Mouse (Mus musculus) granulocyte monocyte progenitor cell, adult 5-6 weeks (primary cell): ENCODE measurements around the gene Rapgef5. TPM values are rescaled to one million over a fixed set of nuclear protein-coding genes. Genes with fewer than 3 reads are reported as not detected.

Source experiments
- ATAC-seq: replicated peaks from 2 replicates; pipeline ENCODE4 v1.8.0; 2016; ENCODE audit warnings: mild to moderate bottlenecking, moderate TSS enrichment, inconsistent platforms; ENCODE audit not compliant: poor library complexity, severe bottlenecking
- total RNA-seq, 2 experiments: library from RNA; stranded (forward) in 1 of 2; stranded (reverse) in 1 of 2; fragments of 200-712, 200-1000 nt in 1 of 2; fragments of >200 nt in 1 of 2; fragmentation: Nextera tagmentation in 1 of 2; gene quantifications; 2 replicates each; pipeline ENCODE4 v1.2.3; 2014 to 2017

Gene Rapgef5
- total RNA-seq, 2 experiments from 2014 or later = 4.7 to 7.5 TPM

GRCm38 (mm10) chr12:117663637-117664036, 147.4 kb downstream of the Rapgef5 start:
- ATAC-seq = no peak

DNA sequence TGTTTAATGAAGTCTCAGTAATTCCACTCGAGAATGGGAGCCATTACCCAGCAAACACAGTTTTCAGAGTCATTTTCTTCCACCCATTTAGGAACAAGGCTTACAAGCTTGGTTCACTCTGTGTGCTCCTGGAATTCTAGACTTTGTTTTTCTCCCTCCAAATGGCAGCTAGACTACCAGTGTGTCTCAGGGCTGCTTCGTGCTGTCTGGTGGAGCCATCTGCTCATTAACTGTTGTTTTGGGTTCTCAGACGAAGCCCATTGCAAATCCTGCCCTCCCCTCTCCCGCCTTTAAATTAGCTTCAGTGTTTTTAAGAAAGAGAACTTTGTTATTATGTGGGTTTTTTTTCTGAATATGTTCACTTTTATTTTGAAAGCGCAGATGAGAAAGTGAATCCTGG, 148.4 kb downstream of the Rapgef5 start:
- no peak for ATAC-seq

DNA sequence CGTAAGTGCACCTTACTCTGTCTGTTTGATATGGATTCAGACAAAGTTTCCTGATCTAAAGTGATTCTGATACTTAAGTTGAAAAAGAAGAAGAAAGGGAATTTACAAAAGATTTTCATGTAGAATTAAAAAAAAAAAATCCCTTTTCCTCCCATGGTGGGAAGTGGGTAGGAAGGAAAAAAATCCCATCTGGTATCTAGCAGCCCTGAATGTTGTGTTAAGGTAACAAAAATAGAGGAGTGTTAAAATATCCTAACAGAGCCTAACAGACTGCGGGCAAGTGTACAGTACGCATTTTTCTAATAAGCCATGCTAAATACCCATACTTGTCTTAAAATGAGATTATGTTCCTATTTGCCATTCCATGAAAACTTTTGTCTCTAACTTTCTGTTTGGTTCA, 150.1 kb downstream of the Rapgef5 start:
- no peak for ATAC-seq

GRCm38 (mm10) chr12:117669610-117670400, 153.5 kb downstream of the Rapgef5 start:
- no peak for ATAC-seq

DNA sequence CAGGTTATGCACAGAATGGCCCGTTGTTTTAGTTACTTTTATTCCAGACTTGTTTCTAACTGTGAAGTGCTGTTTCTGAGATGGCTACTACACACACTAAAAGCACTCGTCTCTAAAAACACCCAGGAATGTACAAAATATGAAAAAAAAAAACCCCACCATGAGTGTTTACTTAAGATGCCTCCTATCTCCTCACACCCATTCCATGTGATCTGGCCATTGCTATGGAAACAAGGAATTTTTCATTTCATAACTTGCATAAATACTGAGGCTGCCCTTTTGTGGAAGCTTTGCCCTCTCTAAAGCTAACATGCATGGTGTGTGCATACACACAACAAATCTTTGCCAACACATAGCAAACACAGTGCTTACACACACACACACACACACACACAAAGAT, 156.9 kb downstream of the Rapgef5 start:
- no peak for ATAC-seq

- ATAC-seq = no peak
Measured at GRCm38 (mm10) chr12:117674511-117674910, 158.2 kb downstream of the Rapgef5 start.

DNA sequence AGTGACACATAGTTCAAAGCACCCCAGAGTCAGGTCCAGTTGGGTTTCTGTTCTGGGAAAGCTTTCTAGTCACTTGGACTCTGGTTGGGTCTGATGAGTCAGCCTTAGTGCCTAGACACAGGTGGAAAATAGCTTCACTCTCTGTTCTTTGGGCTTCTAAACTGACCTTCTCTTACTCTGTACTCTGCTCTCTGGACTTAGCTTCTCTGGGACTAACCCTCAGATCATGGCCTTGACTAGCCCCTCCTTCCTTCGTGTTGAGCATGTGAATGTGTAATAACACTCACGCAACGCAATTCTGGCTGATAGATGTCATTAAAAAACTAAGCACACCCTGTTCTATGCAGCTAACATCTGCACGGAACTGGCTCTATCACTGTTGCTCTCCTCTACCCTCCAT, 160.0 kb downstream of the Rapgef5 start:
- no peak for ATAC-seq

DNA sequence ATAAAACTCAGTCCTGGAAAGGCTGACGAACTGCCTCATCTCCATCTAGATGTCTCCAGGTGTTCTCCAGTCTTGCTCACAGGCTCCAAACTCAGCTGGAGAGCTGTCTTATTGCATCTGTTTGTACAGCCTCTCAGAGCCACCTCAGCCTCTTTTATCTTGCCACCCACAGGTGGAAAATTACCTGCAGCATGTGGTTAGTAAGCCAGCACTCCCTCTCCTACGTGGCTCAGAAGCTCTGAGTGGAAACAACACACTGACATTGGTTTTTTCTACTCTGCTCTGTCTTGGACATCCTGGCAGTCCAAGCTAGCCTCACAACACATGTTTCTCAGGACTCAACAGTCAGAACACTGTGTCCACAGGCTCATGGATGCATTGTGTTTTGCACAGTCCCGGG, 162.6 kb downstream of the Rapgef5 start:
- ATAC-seq = no peak

- ATAC-seq = peak; percentile 20; the same call in 1 of the 2 replicates
Measured at GRCm38 (mm10) chr12:117679795-117680194, 163.5 kb downstream of the Rapgef5 start.

DNA sequence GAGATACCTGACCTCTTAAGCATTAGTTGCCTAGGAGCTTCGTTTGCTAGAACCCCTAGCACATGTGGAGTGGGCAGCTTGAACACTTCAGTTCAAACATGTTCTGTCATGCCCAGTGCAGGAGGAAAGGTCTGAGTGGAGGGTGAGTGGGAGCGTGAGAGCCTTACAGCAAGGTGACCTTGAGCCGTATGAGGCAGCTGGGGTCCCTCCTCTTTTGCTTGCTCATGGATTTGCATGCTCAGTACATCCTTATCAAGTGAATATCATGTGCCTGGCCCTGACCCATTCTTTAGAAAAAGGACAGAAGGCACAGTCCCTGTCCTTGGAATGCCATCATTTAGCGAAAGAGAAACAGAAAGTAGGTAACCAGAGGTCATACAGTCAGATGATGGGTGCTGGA, 165.0 kb downstream of the Rapgef5 start:
- no peak for ATAC-seq

- ATAC-seq = no peak
Measured at GRCm38 (mm10) chr12:117683377-117683776, 167.1 kb downstream of the Rapgef5 start.

- ATAC-seq = no peak
Measured at GRCm38 (mm10) chr12:117683984-117684383, 167.7 kb downstream of the Rapgef5 start.

DNA sequence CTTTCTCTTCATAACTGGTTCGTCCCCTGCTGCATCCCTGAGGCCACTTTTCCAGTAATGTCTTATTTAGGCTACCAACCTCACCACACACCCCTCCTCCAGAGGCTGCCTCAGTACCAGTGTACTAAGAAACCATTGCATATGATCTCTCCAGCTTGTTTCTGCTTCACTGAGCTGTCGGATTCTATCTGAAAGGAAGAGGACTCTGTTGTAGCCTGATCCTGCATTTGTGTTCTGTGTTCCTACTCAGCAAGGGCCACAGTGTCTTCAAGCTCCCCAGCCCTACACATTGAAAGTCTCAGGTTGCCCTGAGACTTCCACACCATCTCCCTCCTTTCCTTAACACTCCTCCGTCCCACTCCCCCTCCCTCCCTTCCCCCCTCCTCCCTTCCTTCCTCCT, 168.5 kb downstream of the Rapgef5 start:
- ATAC-seq = no peak

DNA sequence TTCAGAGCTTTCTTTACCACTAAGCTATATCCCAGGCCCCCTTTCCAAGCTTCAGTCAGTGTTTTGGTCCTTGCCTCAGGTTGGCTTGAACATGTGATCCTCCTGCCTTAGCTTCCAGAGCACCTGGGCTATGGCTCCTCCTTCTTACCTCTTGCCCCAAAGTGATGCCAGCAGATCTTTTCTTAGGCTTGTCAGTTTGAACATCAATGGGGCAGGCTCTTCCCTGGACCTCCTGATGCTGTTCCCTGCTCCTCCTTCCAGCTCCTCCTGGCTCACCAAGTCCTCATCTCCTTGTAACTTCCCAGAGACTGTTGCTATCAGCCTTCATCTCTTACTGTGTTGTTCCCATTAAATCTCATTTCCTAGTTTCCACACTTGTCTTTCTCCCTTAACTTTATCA, 169.1 kb downstream of the Rapgef5 start:
- ATAC-seq = no peak

- no peak for ATAC-seq
Measured at GRCm38 (mm10) chr12:117686732-117687131, 170.5 kb downstream of the Rapgef5 start.

DNA sequence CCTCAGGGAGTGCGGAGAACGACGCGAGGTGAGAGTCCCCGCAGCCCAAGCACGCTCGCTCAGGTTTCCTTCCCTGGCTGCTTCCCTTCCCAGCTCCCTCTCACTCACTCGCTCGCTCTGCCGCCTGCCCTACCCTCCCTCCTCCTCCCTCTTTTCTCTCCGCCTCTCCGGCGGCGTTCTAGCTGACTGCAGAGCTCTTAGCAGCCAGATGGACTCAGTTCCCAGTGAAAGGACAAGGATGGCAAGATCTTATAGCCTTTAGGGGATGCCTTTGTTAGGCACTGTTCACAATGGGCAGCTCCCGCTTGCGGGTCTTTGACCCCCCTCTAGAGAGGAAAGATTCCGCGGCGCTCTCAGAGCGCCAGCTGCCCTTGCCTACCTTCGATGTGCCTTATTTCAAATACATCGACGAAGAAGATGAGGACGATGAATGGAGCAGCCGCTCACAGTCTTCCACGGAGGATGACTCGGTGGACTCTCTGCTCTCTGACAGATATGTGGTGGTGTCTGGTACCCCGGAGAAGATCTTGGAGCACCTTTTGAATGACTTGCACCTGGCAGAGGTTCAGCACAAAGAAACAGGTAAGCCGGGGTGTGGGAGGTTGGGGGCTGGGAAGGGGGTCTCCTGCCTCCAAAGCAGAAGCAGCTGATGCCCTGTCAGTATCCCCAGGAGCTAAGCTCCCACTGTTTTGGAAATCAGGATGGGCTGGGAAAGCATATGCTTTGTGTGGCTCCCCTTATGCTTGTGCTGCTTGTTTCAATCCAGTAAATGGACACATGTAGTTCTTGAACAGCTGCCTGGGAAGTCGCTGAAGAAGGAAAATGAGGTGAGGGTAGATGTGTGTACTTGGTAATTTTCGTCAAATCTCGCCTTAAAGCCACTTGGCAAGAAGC, 172.6 kb downstream of the Rapgef5 start:
- peak; percentile 25; the same call in 1 of the 2 replicates for ATAC-seq

- ATAC-seq = no peak
Measured at GRCm38 (mm10) chr12:117691336-117691735, 175.1 kb downstream of the Rapgef5 start.

GRCm38 (mm10) chr12:117692775-117693174, 176.5 kb downstream of the Rapgef5 start:
- no peak for ATAC-seq

DNA sequence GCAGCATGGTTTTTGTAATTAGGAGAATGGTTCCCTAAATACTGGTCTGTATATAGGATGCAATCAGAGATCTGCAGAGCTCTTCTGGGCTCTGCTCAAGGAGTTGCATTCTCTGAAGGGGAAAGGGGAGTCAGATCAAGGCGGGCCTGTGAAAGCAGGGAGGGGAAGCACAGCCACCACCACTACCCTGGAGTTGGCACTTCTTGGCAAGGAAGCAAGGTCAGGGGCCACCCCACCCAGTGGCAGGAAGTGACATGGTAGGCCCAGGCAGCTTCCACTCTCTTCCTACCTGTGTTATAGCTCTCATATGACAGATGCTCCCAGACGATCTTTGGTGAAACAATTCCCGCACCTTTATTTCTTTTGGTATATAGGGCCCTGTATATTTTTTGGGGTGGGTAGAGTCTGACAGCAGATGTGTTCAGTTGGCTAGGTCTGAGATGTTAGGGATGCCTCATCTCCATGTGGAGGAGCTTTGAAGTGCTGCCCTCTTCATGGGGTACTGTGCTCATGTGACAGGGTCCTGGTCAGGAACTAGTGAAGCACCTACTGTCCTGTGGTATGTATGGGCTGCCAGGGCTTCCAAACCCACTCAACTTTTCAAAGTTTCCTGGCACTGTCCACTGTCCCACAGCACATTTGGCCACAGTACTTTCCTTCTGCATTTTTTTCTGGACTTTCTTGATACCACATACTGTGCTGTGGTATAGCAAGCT, 183.8 kb downstream of the Rapgef5 start:
- peak; percentile 46 for ATAC-seq

- ATAC-seq = no peak
Measured at GRCm38 (mm10) chr12:117700927-117701326, 184.6 kb downstream of the Rapgef5 start.

DNA sequence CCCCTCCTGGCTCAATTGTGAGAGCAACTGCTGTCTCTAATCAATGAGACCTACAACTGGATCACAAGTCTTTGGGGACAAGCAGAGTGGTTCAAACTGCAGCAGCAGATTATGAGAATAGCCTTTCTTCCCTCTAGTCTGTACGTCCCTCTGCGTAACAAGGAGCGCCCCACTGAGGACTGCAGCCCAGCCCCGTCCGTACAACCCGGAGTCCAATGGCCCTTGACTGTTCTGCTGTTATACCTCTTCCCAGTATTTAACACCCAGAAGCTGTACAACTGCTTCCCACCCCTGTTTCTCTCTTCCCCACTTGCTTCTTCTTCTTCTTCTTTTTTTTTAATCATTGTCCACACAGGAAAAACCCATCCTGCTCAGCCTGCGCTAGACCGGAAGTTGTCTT, 186.0 kb downstream of the Rapgef5 start:
- no peak for ATAC-seq
